Mouse (Mus musculus): ENCODE measurements around the gene Clstn1. TPM values are rescaled to one million over a fixed set of nuclear protein-coding genes. Genes with fewer than 3 reads are reported as not detected.

Gene Clstn1
- total and polyA plus RNA-seq, 3 experiments, result 25.6 to 88.3 (median 86.7) TPM

GRCm38 (mm10) chr4:149697506-149698196 is 111.4 kb downstream of the Clstn1 start:
- no peak for DNase-seq
- Histone ChIP-seq H3K4me3 (peak overlapping the region; percentile 57), H3K9ac (ENCODE audit: low read depth, low read length) (peak overlapping the region; percentile 80), H3K4me1 (ENCODE audit: control insufficient read depth, insufficient read depth, low read length) (peaks cover 5% of the 10 kb centered on the region), H3K27ac (peak overlapping the region; percentile 67), H3K79me2 (replicated peaks; ENCODE audit: control insufficient read depth, insufficient read depth, low read length) (no peaks in the 10 kb centered on the region), H3K27me3 (ENCODE audit: control insufficient read depth, insufficient read depth, low read length) (no peaks in the 10 kb centered on the region), H3K36me3 (ENCODE audit: control insufficient read depth, insufficient read depth, low read length) (no peaks in the 10 kb centered on the region)
- TF ChIP-seq CTCF (IDR thresholded peaks at IDR 0.05) (no peak), EP300 (IDR thresholded peaks at IDR 0.05; ENCODE audit: insufficient read depth, low read depth, low read length) (no peak), POLR2A (IDR thresholded peaks at IDR 0.05; ENCODE audit: insufficient read depth, low read depth, low read length) (no peak)
- intact Hi-C loops (cut with DNase I), result loop anchor here (1.0 kb wide), 1 partner anchor 13 kb away; no protein-coding TSS in a partner anchor
- WGBS, result 25% methylated on average over 15 of the region's 15 CpGs

GRCm38 (mm10) chr4:149698197-149698821 is 112.0 kb downstream of the Clstn1 start:
- WGBS, result 3% methylated on average over 35 of the region's 35 CpGs
- no peaks in the 10 kb centered on the region for H3K79me2 ChIP-seq (replicated peaks; ENCODE audit: control insufficient read depth, insufficient read depth, low read length)
- TF ChIP-seq EP300 (IDR thresholded peaks at IDR 0.05; ENCODE audit: insufficient read depth, low read depth, low read length) (no peak), POLR2A (IDR thresholded peaks at IDR 0.05; ENCODE audit: insufficient read depth, low read depth, low read length) (peak; percentile 70), CTCF (IDR thresholded peaks at IDR 0.05) (peak; percentile 80)
- intact Hi-C loops (cut with DNase I), result loop anchor here (1.0 kb wide), 1 partner anchor 12 kb away; no protein-coding TSS in a partner anchor
- peak; percentile 77 to 85 for DNase-seq
- H3K4me3 ChIP-seq, result peak overlapping the region; percentile 57
- H3K9ac ChIP-seq (ENCODE audit: low read depth, low read length), result peak overlapping the region; percentile 80
- no peaks in the 10 kb centered on the region for H3K27me3 ChIP-seq (ENCODE audit: control insufficient read depth, insufficient read depth, low read length)
- H3K36me3 ChIP-seq (ENCODE audit: control insufficient read depth, insufficient read depth, low read length), result no peaks in the 10 kb centered on the region
- peak overlapping the region; percentile 67 for H3K27ac ChIP-seq
- peaks cover 8% of the 10 kb centered on the region for H3K4me1 ChIP-seq (ENCODE audit: control insufficient read depth, insufficient read depth, low read length)

Small RNAs within 50 kb of the gene (microRNA-seq; reads per million reads assigned to microRNA genes)
- 0 to 3.1 reads per million in 2 experiments for gene Mir5616
- gene Mir7023, result 0 reads per million in 2 experiments

Other genes with a start within 250 kb of the Clstn1 start
- gene Ube4b, start 159.7 kb upstream of the Clstn1 start, total RNA-seq (2021), result 10 to 100 TPM; 39.6 to 41.6 TPM
- gene Ube4b, start 159.7 kb upstream of the Clstn1 start, polyA plus RNA-seq (2012; rRNA removed), result 37.5 and 40.2 TPM in 2 replicates
- gene Rbp7, start 131.5 kb upstream of the Clstn1 start, total RNA-seq (2021), result 10 to 100 TPM; 56.2 to 61.6 TPM
- 8.7 and 22.9 TPM in 2 replicates for gene Rbp7, start 131.5 kb upstream of the Clstn1 start, polyA plus RNA-seq (2012; rRNA removed)
- gene Tmem274, start 109.1 kb upstream of the Clstn1 start, total RNA-seq (2021), result not detected
- not detected in 2 replicates for gene Tmem274, start 109.1 kb upstream of the Clstn1 start, polyA plus RNA-seq (2012; rRNA removed)
- 10 to 100 TPM; 29.4 to 36.1 TPM for gene Nmnat1, start 101.3 kb upstream of the Clstn1 start, total RNA-seq (2021)
- gene Nmnat1, start 101.3 kb upstream of the Clstn1 start, polyA plus RNA-seq (2012; rRNA removed), result 20.6 and 26.2 TPM in 2 replicates
- 10 to 100 TPM; 62.1 to 66.9 TPM for gene Lzic, start 101.2 kb upstream of the Clstn1 start, total RNA-seq (2021)
- 20.2 and 23.8 TPM in 2 replicates for gene Lzic, start 101.2 kb upstream of the Clstn1 start, polyA plus RNA-seq (2012; rRNA removed)
- 10 to 100 TPM; 25.0 to 27.3 TPM for gene Ctnnbip1, start 68.2 kb upstream of the Clstn1 start, total RNA-seq (2021)
- 25.5 and 26.0 TPM in 2 replicates for gene Ctnnbip1, start 68.2 kb upstream of the Clstn1 start, polyA plus RNA-seq (2012; rRNA removed)
- 1 to 10 TPM; 3.4 to 4.2 TPM for gene Pik3cd, start 116.1 kb downstream of the Clstn1 start, total RNA-seq (2021)
- 3.6 and 4.7 TPM in 2 replicates for gene Pik3cd, start 116.1 kb downstream of the Clstn1 start, polyA plus RNA-seq (2012; rRNA removed)
- 10 to 100 TPM; 85.9 to 93.3 TPM for gene Tmem201, start 151.6 kb downstream of the Clstn1 start, total RNA-seq (2021)
- 106 and 107 TPM in 2 replicates for gene Tmem201, start 151.6 kb downstream of the Clstn1 start, polyA plus RNA-seq (2012; rRNA removed)
- 10 to 100 TPM; 22.3 to 26.0 TPM for gene Slc25a33, start 187.8 kb downstream of the Clstn1 start, total RNA-seq (2021)
- 19.0 and 20.3 TPM in 2 replicates for gene Slc25a33, start 187.8 kb downstream of the Clstn1 start, polyA plus RNA-seq (2012; rRNA removed)

All from heart, adult 2 months (tissue).